Mouse (Mus musculus) forebrain, embryonic 15.5 days (tissue): Measurements from ENCODE around the gene Cyp2s1. TPM values are rescaled to one million over a fixed set of nuclear protein-coding genes. Genes with fewer than 3 reads are reported as not detected.

Source experiments
- ATAC-seq: fragments of 200-750 bp; cut with Nextera tagmentation; replicated peaks from 2 replicates; pipeline ENCODE4 v1.8.0; 2017; ENCODE audit warnings: mild to moderate bottlenecking, moderate TSS enrichment, moderate library complexity
- H3K27ac ChIP-seq: fragments of 300-500 bp; sonication (generic); replicated peaks from 2 replicates; pipeline ENCODE4 v1.5.1; 2015; ENCODE audit warnings: mild to moderate bottlenecking, inconsistent platforms
- H3K27me3 ChIP-seq: fragments of 300-500 bp; sonication (generic); 2 replicates; pipeline ENCODE4 v1.6.1; 2015; ENCODE audit warnings: inconsistent platforms
- H3K36me3 ChIP-seq: fragments of 300-500 bp; sonication (generic); 2 replicates; pipeline ENCODE4 v1.6.1; 2015; ENCODE audit warnings: mild to moderate bottlenecking, inconsistent platforms
- H3K4me1 ChIP-seq: fragments of 300-500 bp; sonication (generic); 2 replicates; pipeline ENCODE4 v1.6.1; 2015; ENCODE audit warnings: inconsistent platforms
- H3K4me2 ChIP-seq: fragments of 300-500 bp; sonication (generic); replicated peaks from 2 replicates; pipeline ENCODE4 v1.6.1; 2015; ENCODE audit warnings: mild to moderate bottlenecking, inconsistent platforms
- H3K4me3 ChIP-seq: fragments of 300-500 bp; sonication (generic); 2 replicates; pipeline ENCODE4 v1.5.1; 2015; ENCODE audit warnings: mild to moderate bottlenecking, inconsistent platforms
- H3K9ac ChIP-seq: fragments of 300-500 bp; sonication (generic); replicated peaks from 2 replicates; pipeline ENCODE4 v1.6.1; 2015; ENCODE audit warnings: mild to moderate bottlenecking, inconsistent platforms
- H3K9me3 ChIP-seq: fragments of 300-500 bp; sonication (generic); 2 replicates; pipeline ENCODE4 v1.6.1; 2016; ENCODE audit warnings: inconsistent platforms
- WGBS: fragments of 180-500 bp; shearing (Covaris S2); methylation state at CpG from one replicate; pipeline ENCODE4 v1.1.7; 2015; ENCODE audit warnings: mixed read lengths; 5-methylcytosine and 5-hydroxymethylcytosine counted together
- microRNA-seq: library from miRNA; unstranded; fragments of <30 nt; microRNA quantifications from one replicate; pipeline ENCODE4, GENCODE M21; 2016
- polyA plus RNA-seq: library from polyadenylated mRNA; unstranded; fragments of >200 nt; fragmentation: Nextera tagmentation; extraction: Ambion mirVana; gene quantifications from 2 replicates; pipeline ENCODE4 v1.2.1, GENCODE M21; 2015

The Cyp2s1 gene
- polyA plus RNA-seq, 1 experiment from 2014 or later, result 1.1 TPM

DNA sequence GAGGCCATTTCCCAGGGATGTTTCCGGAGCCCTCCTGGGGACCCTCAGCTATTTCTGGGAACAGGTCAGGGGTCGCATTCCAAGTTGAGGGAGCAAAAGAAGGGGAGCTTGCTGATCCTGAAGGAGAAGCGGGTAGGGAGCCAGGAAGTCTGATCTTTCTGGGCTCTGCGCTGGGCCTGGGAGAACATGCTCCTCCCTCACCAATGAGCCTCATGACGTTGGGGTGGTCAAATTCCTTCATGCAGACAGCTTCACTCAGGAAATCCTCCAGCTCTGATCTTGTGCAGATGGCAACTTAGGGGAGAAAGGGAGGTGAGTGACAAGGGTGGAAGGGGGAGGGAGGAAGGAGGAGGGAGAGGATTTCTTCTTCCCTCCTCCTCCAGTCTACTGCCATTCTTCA lies 52.5 kb downstream of the Cyp2s1 start:
- Histone ChIP-seq H3K4me3 (no peak overlapping the region), H3K9me3 (no peaks in the 10 kb centered on the region), H3K4me1 (peaks cover 5% of the 10 kb centered on the region), H3K4me2 (no peak overlapping the region), H3K27me3 (no peaks in the 10 kb centered on the region), H3K27ac (no peak overlapping the region), H3K36me3 (no peaks in the 10 kb centered on the region), H3K9ac (no peak overlapping the region)
- 77% methylated on average over 5 of the region's 5 CpGs for WGBS
- ATAC-seq, result no peak

DNA sequence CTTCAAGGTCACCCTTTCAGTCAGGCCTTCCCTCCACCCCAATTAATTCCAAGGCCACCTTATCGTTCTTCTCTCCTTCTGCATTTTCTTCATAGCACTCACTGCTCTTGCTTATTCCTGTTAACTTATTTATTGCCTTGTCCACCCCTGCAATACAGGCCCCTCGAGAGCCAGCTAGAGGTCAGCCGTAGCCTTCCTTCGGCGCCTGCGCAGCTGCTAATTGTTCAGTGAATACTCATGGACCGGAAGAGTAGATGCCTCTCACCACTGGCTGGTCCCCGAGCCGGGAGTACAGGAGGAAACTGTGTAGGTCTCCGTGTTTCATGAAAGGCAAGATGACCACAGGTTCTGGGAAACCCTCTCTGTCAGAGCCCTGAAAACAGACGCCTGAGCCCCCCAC lies 53.0 kb downstream of the Cyp2s1 start:
- no peak overlapping the region for H3K27ac ChIP-seq
- H3K9me3 ChIP-seq, result no peaks in the 10 kb centered on the region
- H3K4me3 ChIP-seq, result no peak overlapping the region
- H3K9ac ChIP-seq, result no peak overlapping the region
- ATAC-seq, result no peak
- no peak overlapping the region for H3K4me2 ChIP-seq
- H3K27me3 ChIP-seq, result no peaks in the 10 kb centered on the region
- no peaks in the 10 kb centered on the region for H3K36me3 ChIP-seq
- WGBS, result 84% methylated on average over 11 of the region's 11 CpGs
- peaks cover 5% of the 10 kb centered on the region for H3K4me1 ChIP-seq

GRCm38 (mm10) chr7:25761354-25761753 lies 55.4 kb downstream of the Cyp2s1 start:
- WGBS, result 46% methylated on average over 10 of the region's 10 CpGs
- Histone ChIP-seq H3K27ac (no peak overlapping the region), H3K4me3 (no peak overlapping the region), H3K9me3 (no peaks in the 10 kb centered on the region), H3K27me3 (no peaks in the 10 kb centered on the region), H3K4me1 (peaks cover 5% of the 10 kb centered on the region), H3K36me3 (no peaks in the 10 kb centered on the region), H3K4me2 (no peak overlapping the region), H3K9ac (0 out of 2 replicates have a peak overlapping the region, but pooled peaks have one; percentile 13)
- ATAC-seq, result no peak

GRCm38 (mm10) chr7:25756011-25756410 lies 60.7 kb downstream of the Cyp2s1 start:
- no peaks in the 10 kb centered on the region for H3K27me3 ChIP-seq

GRCm38 (mm10) chr7:25755468-25755833 lies 61.3 kb downstream of the Cyp2s1 start:
- no peaks in the 10 kb centered on the region for H3K9me3 ChIP-seq
- WGBS, result 0% methylated on average over 15 of the region's 15 CpGs
- no peaks in the 10 kb centered on the region for H3K27me3 ChIP-seq

More at GRCm38 (mm10) chr7:25756011-25756410, 60.7 kb downstream of the Cyp2s1 start:
- peak; percentile 26; the same call in 1 of the 2 replicates for ATAC-seq
- Histone ChIP-seq H3K9ac (peak overlapping the region; percentile 49), H3K4me1 (peaks cover 24% of the 10 kb centered on the region), H3K4me3 (peak overlapping the region; percentile 85), H3K9me3 (no peaks in the 10 kb centered on the region), H3K36me3 (peaks cover 5% of the 10 kb centered on the region; the same call in 1 of the 2 replicates), H3K27ac (peak overlapping the region; percentile 98), H3K4me2 (peak overlapping the region; percentile 93)
- WGBS, result 0% methylated on average over 18 of the region's 18 CpGs

GRCm38 (mm10) chr7:25754738-25755467 lies 61.8 kb downstream of the Cyp2s1 start, which contains the start of gene Hnrnpul1:
Gene Hnrnpul1 (minus strand): TSS chr7:25754757.
- Histone ChIP-seq H3K4me3 (peak within 1 kb of the TSS; percentile 85), H3K9me3 (no peaks in the 10 kb centered on the region), H3K36me3 (peaks cover 14% of the 10 kb centered on the region), H3K4me2 (peak within 1 kb of the TSS; percentile 93), H3K4me1 (peaks cover 24% of the 10 kb centered on the region), H3K9ac (peak within 1 kb of the TSS; percentile 94), H3K27ac (peak within 1 kb of the TSS; percentile 98), H3K27me3 (no peaks in the 10 kb centered on the region)
- ATAC-seq, result peak; percentile 95
- under 1% methylated on average over 54 of the region's 55 CpGs for WGBS

More at GRCm38 (mm10) chr7:25755468-25755833, 61.3 kb downstream of the Cyp2s1 start:
- peaks cover 24% of the 10 kb centered on the region for H3K4me1 ChIP-seq
- H3K4me2 ChIP-seq, result peak overlapping the region; percentile 93
- H3K36me3 ChIP-seq, result peaks cover 11% of the 10 kb centered on the region
- peak overlapping the region; percentile 85 for H3K4me3 ChIP-seq
- peak overlapping the region; percentile 98 for H3K27ac ChIP-seq
- peak; percentile 58 for ATAC-seq
- H3K9ac ChIP-seq, result peak overlapping the region; percentile 49

DNA sequence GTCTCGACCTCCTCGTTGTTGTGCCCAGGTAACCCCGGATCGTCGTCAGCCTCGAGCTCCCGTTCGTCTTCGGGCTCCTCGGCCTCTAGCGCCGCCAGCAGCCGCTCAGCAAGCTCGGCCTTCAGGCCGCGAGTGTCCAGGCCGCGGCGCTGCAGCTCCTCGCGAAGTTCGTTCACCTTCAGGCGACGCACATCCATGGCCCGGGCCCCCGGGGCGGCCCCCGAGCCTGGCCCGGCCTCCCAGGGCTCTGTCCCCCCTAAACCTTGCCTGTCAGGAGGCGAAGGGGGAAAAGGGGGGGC lies 62.3 kb downstream of the Cyp2s1 start:
- no peaks in the 10 kb centered on the region for H3K9me3 ChIP-seq
- 1% methylated on average over 30 of the region's 30 CpGs for WGBS
- peaks cover 19% of the 10 kb centered on the region for H3K36me3 ChIP-seq
- H3K4me2 ChIP-seq, result peak overlapping the region; percentile 92
- H3K27me3 ChIP-seq, result no peaks in the 10 kb centered on the region
- no peak for ATAC-seq
- peaks cover 24% of the 10 kb centered on the region for H3K4me1 ChIP-seq
- H3K27ac ChIP-seq, result peak overlapping the region; percentile 98
- peak overlapping the region; percentile 85 for H3K4me3 ChIP-seq
- H3K9ac ChIP-seq, result peak overlapping the region; percentile 94

GRCm38 (mm10) chr7:25753643-25754438 lies 62.9 kb downstream of the Cyp2s1 start:
- peak overlapping the region; percentile 85 for H3K4me3 ChIP-seq
- H3K36me3 ChIP-seq, result peaks cover 25% of the 10 kb centered on the region
- peak overlapping the region; percentile 98 for H3K27ac ChIP-seq
- peaks cover 24% of the 10 kb centered on the region for H3K4me1 ChIP-seq
- WGBS, result 1% methylated on average over 46 of the region's 46 CpGs
- no peaks in the 10 kb centered on the region for H3K27me3 ChIP-seq
- H3K9ac ChIP-seq, result peak overlapping the region; percentile 94
- peak overlapping the region; percentile 92 for H3K4me2 ChIP-seq
- no peaks in the 10 kb centered on the region for H3K9me3 ChIP-seq
- no peak; the same call in 1 of the 2 replicates for ATAC-seq

DNA sequence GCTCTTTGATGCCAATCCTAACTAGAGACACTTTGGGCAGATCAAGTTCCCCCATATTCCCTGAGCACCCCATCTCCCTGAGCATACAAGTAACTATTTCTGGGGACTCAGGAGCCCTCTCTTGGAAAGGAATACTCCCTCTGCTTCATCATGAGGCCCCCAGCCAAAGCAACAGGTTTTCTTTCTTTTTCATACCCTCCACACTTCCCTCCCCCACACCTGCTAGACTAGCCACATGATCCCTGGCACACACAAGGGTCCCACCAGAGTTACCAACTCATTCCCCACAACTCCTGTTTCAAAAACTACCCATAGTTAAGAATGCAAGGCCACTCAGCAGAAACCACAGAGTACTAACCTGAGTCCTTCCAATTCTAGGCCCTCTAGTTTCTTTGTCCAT lies 63.6 kb downstream of the Cyp2s1 start:
- Histone ChIP-seq H3K4me1 (peaks cover 24% of the 10 kb centered on the region), H3K27ac (no peak overlapping the region)

More for the DNA sequence above, 63.6 kb downstream of the Cyp2s1 start:
- no peak for ATAC-seq
- no peaks in the 10 kb centered on the region for H3K27me3 ChIP-seq
- peak overlapping the region; percentile 92 for H3K4me2 ChIP-seq
- H3K36me3 ChIP-seq, result peaks cover 32% of the 10 kb centered on the region
- H3K4me3 ChIP-seq, result peak overlapping the region; percentile 85
- peak overlapping the region; percentile 94 for H3K9ac ChIP-seq
- H3K9me3 ChIP-seq, result no peaks in the 10 kb centered on the region

Small RNA genes lying within 50 kb of the gene (microRNA-seq; reads per million reads assigned to microRNA genes)
- not detected for gene Gm24865

Other genes with a start within 250 kb of the Cyp2s1 start
- gene Erich4, start 201.0 kb downstream of the Cyp2s1 start, polyA plus RNA-seq, result not detected in 2 replicates
- 32.1 and 36.3 TPM in 2 replicates for gene Dmac2, start 197.5 kb downstream of the Cyp2s1 start, polyA plus RNA-seq
- 0.38 and 0.50 TPM in 2 replicates for gene B3gnt8, start 190.3 kb downstream of the Cyp2s1 start, polyA plus RNA-seq
- gene Bckdha, start 157.9 kb downstream of the Cyp2s1 start, polyA plus RNA-seq, result 57.8 and 62.1 TPM in 2 replicates
- gene Exosc5, start 157.7 kb downstream of the Cyp2s1 start, polyA plus RNA-seq, result 50.5 and 51.8 TPM in 2 replicates
- 14.4 and 17.0 TPM in 2 replicates for gene Tmem91, start 141.7 kb downstream of the Cyp2s1 start, polyA plus RNA-seq
- gene B9d2, start 136.1 kb downstream of the Cyp2s1 start, polyA plus RNA-seq, result 39.2 and 39.4 TPM in 2 replicates
- gene Tgfb1, start 129.9 kb downstream of the Cyp2s1 start, polyA plus RNA-seq, result 0.62 and 0.74 TPM in 2 replicates
- gene Ccdc97, start 97.8 kb downstream of the Cyp2s1 start, polyA plus RNA-seq, result 29.3 and 32.4 TPM in 2 replicates
- 51.8 and 53.5 TPM in 2 replicates for gene Hnrnpul1, start 62.2 kb downstream of the Cyp2s1 start, polyA plus RNA-seq
- 16.5 and 17.7 TPM in 2 replicates for gene Axl, start 28.2 kb downstream of the Cyp2s1 start, polyA plus RNA-seq
- not detected in 2 replicates for gene Cyp2b10, start 80.7 kb upstream of the Cyp2s1 start, polyA plus RNA-seq
- not detected in 2 replicates for gene Cyp2b13, start 244.6 kb upstream of the Cyp2s1 start, polyA plus RNA-seq